Mouse (Mus musculus): Measurements from ENCODE around the gene Higd1c. TPM values are rescaled to one million over a fixed set of nuclear protein-coding genes. Genes with fewer than 3 reads are reported as not detected.

The Higd1c gene
- under 1 TPM in 1 of 2 experiments, not detected in 1; 0.78 TPM for polyA plus RNA-seq (2017; shearing (Covaris generic))

DNA sequence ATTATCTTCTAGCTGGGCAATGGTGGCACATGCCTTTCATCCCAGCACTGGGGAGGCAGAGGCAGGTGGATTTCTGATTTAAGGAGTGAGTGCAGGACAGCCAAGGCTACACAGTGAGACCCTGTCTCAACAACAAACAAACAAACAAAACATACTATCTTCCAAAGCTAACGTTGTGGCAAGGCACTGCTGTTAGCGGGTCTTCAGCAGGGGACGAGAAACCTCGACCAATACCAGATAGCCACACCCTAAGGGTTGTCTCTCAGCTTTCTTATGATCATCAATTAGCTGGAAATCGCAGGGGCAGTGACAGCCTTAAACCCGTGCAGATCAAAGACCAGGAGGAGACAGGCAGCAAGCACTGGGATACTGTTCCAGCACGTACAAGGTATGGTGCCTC lies at the start of gene Higd1c:
Gene Higd1c (plus strand): TSS at position 301 of the 400 bp plus-strand sequence.

DNA sequence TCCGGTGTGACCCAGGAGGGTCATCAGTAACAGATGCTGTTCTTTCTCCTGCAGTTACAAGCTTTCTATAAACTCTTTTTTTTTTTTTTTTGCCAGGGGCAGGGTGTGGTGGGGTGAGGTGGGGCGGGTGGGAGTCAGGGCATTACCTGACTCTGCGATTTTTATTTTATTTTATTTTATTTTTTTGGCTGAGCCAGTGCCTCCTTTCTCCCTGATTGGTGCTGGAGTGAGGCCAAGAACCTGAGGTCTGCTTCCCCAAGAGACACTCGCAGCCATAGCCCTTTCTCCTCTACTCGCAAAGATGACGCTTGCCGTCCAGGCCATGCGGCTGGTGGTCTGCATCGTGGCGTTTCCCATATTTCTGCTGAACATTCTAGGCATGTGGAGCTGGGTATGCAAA lies 29.7 kb upstream of the Higd1c start, which contains the start of gene Mettl7a3:
Gene Mettl7a3 (plus strand): TSS at position 301 of the 400 bp plus-strand sequence.

DNA sequence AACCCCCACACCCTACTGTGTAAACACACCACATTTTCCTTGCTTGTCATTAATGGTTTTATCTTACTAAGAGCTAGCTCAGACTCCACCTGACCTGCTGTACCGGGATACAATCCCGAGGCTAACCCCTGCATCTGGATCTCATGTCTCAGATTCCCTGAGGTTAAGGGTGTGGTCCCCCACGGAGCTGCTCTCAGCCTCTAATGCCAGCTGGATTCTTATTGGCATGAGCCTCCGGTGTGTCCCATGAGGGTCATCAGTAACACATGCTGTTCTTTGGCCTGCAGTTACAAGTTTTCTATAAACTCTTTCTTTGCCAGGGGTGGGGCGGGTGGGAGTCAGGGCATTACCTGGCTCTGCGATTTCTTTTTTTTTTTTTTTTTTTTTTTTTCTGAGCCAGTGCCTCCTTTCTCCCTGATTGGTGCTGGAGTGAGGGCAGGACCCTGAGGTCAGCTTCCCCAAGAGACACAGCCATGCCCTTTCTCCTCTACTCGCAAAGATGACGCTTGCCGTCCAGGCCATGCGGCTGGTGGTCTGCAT lies 11.6 kb upstream of the Higd1c start, which contains the start of the genes Methig1 and Mettl7a2:
Gene Methig1 (plus strand): TSS at position 439 of the 540 bp plus-strand sequence.
Gene Mettl7a2 (plus strand): TSS at position 490 of the 540 bp plus-strand sequence.

DNA sequence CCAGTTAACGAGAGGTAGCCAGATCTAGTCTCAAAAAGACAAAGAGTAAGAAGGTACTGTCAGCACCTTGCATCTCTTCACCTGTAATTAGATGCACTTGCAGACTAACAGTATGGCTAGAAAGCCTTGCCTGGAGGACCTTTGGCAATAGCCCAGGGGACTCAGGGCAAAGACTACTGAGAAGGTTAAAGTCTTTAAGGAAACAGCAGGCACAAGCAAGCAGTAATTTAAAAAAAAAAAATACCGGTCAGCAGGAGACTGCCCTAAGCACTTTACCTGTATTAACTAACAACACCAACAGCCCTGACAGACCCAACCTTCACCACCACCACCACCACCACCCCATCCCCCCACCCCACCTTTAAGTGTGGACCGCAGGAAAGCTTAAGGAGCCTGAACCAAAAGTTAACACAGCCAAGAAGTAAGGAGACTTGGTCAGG lies 57.4 kb downstream of the Higd1c start, which contains the start of gene Gm5475:
Gene Gm5475 (plus strand): TSS at position 390 of the 440 bp plus-strand sequence.

DNA sequence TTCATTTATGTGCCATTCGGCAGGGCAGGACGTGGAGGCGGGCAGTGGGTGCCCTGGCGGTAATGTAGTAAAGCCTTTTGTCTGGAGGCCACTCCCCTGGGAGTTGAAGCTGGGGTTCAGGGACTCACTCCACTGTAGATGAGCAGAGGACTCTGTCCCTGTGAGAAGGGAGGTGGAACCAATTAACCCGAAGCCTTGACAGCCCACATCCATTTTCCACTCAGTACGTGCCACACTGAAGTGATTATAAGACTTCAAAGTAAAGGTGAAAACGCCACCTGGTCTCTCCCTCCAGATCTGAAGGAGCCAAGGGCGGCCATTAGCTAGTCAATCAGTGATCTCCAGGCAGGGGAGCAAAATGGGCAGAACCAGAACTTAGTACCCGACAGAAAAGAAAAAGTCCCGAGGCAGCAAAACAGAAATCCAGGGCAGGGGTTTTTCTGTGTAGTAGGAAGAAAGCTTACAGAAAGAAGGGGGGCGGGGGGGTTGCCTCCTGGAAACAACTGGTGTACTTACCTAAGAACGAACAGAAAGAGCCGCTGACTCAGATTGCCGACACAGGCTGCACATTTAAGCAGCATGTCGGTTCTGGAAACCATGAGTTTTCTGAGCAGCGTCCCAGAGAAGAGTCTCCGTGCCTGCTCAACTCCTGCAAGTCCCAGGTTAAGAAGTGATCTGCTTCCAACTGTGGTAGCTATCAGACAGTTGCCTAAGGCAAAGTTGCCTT lies 60.2 kb downstream of the Higd1c start, which contains the start of gene Slc11a2:
Gene Slc11a2 (minus strand): TSS at position 677 of the 727 bp plus-strand sequence.

Other genes starting within 250 kb of the Higd1c start
- gene Atf1, start 136.7 kb upstream of the Higd1c start, polyA plus RNA-seq (2017; shearing (Covaris generic)), result 10 to 100 TPM; 47.5 to 63.5 TPM
- gene Tmprss12, start 83.7 kb upstream of the Higd1c start, polyA plus RNA-seq (2017; shearing (Covaris generic)), result 1 to 10 TPM in 1 of 2 experiments, under 1 TPM in 1; 0.11 to 1.0 TPM
- gene Mettl7a1, start 60.4 kb upstream of the Higd1c start, polyA plus RNA-seq (2017; shearing (Covaris generic)), result 10 to 100 TPM in 1 of 2 experiments, 1 to 10 TPM in 1; 8.0 to 10.4 TPM
- under 1 TPM; 0.11 to 0.82 TPM for gene Mettl7a3, start 29.6 kb upstream of the Higd1c start, polyA plus RNA-seq (2017; shearing (Covaris generic))
- gene Methig1, start 11.4 kb upstream of the Higd1c start, polyA plus RNA-seq (2017; shearing (Covaris generic)), result 1 to 10 TPM in 1 of 2 experiments, not detected in 1; 1.9 TPM
- gene Mettl7a2, start 11.3 kb upstream of the Higd1c start, polyA plus RNA-seq (2017; shearing (Covaris generic)), result not detected
- 1 to 10 TPM in 1 of 2 experiments, under 1 TPM in 1; 0.68 to 2.5 TPM for gene Gm5475, start 57.6 kb downstream of the Higd1c start, polyA plus RNA-seq (2017; shearing (Covaris generic))
- 10 to 100 TPM; 23.2 to 36.7 TPM for gene Slc11a2, start 60.5 kb downstream of the Higd1c start, polyA plus RNA-seq (2017; shearing (Covaris generic))
- 10 to 100 TPM; 38.1 to 40.7 TPM for gene Letmd1, start 104.5 kb downstream of the Higd1c start, polyA plus RNA-seq (2017; shearing (Covaris generic))
- 1 to 10 TPM; 4.3 to 8.5 TPM for gene Csrnp2, start 130.9 kb downstream of the Higd1c start, polyA plus RNA-seq (2017; shearing (Covaris generic))
- gene Tfcp2, start 187.5 kb downstream of the Higd1c start, polyA plus RNA-seq (2017; shearing (Covaris generic)), result 10 to 100 TPM in 1 of 2 experiments, 1 to 10 TPM in 1; 10.0 to 10.5 TPM
- gene Pou6f1, start 235.4 kb downstream of the Higd1c start, polyA plus RNA-seq (2017; shearing (Covaris generic)), result 10 to 100 TPM; 20.7 to 34.9 TPM